Mouse (Mus musculus) CD4-positive, CD25-positive, alpha-beta regulatory T cell, adult 4 months (primary cell): ENCODE data around the gene Hoxa11. TPM values are rescaled to one million over a fixed set of nuclear protein-coding genes. Genes with fewer than 3 reads are reported as not detected.

Source experiments
- ATAC-seq: one replicate; pipeline ENCODE4 v1.8.0; 2017
- polyA plus RNA-seq, 2 experiments: library from polyadenylated mRNA; unstranded; fragments of 100-300 nt; shearing (Covaris generic); gene quantifications; one replicate each; pipeline ENCODE4 v1.2.1; 2017

Gene Hoxa11
- not detected for polyA plus RNA-seq

DNA sequence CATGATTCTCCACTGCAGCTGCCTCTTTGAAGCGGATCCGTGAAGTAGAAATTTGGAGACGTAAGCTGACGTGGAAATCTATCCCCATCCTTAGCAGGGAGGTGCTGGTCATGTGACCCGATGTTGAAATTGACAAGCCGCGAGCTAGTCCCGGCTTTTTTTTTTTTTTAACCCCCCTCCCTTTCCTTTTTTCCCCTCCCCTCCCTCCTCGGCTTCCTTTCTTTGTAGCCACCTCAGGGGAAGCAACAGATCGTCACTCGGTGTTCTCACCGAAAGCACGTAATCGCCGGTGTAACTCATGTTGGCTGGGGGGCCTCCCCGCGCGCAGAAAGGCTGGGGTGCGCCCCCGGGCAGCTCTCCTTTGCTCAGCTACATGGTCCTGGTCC, at the start of gene Hoxa11:
Gene Hoxa11, minus strand, starts transcription at position 54 of the 386 bp plus-strand sequence.
- ATAC-seq, result peak; percentile 41

DNA sequence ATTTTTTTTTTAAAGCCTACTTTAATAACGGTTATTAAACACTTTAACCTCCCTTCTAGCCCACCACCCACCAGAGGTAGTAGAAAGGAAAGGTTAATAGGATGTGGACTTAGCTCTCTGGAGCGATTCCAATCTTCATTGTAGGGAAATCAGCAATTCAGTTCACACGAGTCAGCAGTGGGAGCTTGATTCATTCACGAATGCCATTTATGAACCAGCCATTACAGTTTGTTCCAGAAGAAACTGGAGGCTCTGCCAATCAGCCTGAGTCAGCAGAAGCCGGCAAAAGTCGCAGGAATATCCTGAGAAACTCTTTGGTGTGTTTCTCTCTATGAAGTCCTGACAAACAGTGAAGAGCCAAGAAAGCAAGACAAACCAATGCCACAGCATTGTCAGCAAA, 49.0 kb upstream of the Hoxa11 start:
- ATAC-seq, result no peak

DNA sequence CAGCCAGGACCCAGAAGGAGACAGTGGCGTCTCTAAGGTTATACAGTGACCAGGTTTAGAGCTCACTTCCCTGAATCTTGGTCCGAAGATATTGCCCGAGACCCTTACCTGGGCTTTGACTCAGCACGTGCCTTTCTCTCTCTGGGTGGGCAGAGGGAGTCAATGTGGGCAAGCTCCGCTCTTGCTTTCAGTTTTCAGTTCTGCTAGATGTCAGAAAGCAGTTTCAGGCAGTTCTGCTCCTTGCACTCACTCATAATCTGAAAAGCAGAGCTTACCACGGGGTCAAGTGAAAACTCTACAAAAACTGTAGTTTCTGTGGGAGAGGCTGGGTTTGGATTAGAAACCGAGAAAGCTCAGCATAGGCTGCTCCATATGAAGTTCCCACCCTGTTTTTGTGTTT, 46.7 kb upstream of the Hoxa11 start:
- ATAC-seq, result no peak

DNA sequence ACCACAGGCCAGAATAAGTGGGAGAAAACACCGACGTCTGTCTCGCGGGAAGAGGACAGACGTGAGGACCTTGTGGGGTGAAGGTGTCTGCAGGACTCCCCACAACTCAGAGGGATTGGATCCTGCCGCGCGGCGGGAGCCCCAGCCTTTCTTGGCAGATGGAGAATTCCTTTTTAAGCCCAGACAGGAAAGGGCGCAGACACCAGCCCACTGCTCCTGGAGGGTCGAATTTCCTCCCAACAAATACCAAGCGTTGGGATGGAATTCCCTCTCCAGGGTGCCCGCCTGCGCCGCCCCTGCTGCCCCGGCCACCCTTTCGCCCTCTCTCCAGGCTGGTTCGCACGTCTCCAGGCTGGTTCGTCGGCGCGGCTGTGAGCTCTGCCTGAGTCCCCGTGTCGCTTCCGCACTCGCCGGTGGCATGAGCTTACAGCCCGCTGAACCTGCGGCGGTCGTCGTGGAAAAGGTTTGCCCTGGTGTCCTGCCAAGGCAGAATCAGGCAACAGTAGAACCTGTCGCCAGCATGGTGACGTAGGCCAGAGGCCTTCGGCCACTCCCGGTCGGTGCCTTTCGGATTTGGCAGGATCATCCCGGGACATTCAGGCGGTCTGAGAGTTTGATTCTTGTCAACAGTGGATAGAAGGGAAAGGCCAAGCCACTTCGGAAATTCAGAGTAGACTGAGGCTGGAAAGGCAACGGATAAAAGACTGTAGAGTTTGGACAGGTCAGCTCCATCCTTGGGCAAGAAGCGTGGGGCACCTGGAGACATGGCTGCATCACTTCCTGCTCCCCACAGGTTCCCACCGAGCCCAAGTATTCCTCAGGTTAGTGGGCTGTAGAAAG, 45.6 kb upstream of the Hoxa11 start:
- ATAC-seq, result no peak

DNA sequence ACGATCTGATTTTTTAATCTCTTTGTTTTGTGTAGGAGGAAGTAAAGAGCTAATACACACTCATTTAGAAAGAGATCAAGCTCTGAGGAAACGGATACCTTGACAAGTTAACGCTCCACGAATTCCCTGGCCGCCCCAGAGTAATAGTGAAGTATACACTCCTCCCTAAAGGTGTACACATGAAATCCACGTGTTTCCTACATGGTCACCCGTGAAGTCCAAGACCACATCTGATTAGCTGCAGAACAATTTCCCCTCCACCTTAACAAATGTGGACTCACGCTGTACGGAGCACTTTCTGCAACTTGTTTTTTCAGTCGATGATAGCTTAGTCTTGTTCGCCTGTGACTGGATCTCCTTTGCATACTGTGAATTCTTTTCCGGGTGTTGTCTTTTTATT, 44.6 kb upstream of the Hoxa11 start:
- no peak for ATAC-seq

DNA sequence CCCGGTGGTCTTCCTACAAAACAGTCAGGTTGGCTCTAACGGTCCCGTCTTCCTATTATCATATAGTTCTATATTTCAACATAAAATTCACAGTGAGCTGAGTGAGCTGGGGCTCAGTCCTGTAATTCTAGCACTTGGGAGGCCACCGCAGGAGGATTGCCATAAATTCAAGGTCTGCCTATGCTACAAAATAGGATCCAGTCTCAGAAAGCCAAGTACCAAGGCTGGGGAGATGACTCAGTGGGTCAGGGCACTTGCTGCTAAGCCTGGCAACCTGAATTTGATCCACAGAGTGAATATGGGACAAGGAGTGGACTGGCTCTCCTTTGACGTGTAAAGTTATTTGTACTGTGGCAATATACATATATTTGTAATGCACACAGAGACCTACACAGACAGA, 38.3 kb upstream of the Hoxa11 start:
- ATAC-seq, result no peak

DNA sequence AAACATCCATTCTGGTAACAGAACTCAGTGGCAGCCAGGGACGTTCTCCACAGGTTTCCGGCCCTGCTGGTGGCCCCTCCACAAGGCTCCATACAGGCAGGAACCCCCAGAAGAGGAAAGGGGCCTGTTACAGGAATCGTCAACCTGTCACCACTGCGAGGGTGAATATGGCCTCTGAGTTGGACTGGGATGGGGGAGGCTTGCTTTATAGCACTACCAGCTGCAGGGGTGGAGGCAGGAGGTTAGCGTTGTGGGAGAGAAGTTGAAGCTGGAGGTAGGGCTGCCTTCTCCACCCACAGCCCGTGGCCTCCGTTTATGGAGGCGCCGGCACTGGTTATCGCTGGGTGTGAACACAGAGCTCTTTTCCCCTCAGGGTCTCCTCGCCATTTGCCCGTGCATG, 35.5 kb upstream of the Hoxa11 start:
- ATAC-seq, result no peak

DNA sequence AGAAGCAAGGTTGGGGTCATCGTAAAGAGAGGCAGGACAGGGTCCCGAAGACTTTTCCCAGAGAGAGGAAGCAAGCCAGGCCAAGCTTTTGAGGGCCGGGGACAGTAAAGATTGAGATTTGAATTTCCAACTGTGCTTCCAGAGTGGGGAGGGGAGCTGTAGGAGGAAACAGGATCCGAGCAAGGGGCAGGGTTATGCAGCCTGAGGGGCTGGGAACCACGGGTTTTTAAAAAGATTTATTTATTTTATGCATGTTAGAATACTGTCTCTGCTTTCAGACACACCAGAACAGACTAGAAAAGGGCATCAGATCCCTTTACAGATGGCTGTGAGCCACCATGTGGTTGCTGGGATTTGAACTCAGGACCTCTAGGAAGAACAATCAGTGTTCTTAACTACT, 31.3 kb upstream of the Hoxa11 start:
- no peak for ATAC-seq

DNA sequence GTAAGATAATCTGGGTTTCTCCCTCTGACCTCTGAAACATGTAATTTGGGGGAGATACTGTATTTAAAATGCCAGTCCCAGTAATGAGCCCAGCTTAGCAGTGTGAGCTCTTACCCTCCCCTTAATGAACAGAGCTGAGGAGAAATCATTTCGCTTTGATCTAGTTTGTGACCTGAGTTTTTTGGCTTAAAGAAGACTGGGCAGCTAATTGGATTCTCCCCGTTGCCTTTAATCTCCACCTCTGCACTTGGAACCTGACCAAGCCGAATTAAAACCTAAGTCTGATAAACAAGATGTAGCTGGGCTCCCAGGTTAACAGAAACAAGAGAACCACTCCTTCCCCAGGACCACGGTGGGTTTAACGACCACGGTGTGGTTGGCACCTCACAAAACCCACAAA, 30.8 kb upstream of the Hoxa11 start:
- no peak for ATAC-seq

DNA sequence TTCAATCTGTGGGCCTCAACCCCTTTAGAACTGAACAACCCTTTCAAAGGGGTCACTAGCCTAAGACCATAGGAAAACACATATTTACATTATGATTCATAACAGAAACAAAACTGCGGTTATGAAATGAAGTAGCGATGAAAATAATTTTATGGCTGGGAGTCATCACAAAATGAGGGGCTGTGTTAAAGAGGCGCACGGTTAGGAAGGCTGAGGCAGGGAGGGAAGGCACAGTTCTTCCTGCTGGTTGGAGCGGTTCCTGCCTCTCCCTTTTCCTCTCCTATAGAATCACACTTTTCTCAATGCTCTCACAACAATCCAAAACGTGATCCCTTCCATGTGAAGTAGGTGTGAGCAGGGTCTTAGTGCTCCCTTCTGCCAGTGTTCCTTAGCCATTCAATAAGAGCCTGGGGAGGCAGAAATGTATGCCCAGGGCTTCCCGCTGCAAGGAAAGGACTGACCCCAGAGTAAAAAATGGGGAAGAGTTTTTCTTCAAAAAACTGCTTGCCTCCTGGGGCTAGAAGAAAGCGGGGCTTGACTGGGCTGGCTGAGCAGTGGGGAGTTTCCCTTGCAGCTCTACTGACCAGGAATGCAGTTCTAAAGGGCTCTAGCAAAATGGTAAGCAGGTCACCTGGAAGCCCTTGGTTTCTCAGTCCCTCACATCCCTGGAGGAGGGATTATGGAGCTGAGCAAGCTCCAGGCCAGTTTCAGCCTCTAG, 30.1 kb upstream of the Hoxa11 start:
- no peak for ATAC-seq

DNA sequence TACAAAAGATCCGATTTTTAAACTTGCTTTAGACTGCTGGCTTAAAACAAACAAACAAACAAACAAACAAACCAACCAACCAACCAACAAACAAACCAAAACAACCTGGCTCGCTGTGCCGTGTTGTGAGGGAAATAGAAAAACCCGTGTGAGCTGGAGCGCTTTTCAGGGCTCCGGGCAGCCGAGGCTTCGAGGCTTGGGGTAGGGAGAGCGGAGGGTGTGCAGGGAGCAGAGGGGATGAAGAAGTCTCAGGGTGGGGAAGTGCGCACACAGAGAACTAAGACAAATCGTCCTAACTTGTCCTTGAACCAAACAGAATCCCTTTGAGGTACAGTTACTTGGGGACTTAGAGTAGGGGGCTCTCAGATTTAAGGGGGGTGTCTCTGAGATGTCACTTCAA, 29.0 kb upstream of the Hoxa11 start:
- ATAC-seq, result no peak

DNA sequence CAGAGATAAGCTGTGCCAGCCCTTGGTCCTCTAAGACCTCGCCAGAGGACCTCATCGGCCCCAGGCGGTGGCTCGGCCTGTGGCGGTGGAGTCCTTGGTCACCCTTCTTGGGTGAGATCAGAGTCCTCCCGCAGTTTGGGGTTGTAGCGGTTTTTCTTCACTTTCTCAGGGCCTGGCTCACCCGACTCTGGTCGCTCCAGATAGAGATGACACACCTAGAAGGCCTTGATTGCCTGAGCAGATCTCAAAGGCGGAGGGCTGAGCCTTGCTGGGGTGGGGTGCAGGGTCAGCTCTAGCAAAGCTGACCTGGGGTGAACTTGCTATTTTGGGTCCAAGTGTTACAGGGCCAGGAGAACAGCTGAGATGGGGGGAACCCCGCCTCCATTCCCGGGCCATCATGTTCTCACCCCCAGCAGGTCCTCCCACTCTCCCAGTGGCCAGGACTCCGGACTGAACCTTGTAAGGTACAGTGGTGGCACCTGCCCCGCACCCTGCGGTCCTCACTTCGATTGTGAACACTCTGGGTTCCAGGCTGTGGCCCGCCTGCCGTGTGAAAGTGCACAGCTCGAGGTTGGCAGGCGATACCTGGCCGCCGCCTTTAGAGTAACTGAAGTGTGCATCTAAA, 28.2 kb upstream of the Hoxa11 start:
- ATAC-seq, result no peak

DNA sequence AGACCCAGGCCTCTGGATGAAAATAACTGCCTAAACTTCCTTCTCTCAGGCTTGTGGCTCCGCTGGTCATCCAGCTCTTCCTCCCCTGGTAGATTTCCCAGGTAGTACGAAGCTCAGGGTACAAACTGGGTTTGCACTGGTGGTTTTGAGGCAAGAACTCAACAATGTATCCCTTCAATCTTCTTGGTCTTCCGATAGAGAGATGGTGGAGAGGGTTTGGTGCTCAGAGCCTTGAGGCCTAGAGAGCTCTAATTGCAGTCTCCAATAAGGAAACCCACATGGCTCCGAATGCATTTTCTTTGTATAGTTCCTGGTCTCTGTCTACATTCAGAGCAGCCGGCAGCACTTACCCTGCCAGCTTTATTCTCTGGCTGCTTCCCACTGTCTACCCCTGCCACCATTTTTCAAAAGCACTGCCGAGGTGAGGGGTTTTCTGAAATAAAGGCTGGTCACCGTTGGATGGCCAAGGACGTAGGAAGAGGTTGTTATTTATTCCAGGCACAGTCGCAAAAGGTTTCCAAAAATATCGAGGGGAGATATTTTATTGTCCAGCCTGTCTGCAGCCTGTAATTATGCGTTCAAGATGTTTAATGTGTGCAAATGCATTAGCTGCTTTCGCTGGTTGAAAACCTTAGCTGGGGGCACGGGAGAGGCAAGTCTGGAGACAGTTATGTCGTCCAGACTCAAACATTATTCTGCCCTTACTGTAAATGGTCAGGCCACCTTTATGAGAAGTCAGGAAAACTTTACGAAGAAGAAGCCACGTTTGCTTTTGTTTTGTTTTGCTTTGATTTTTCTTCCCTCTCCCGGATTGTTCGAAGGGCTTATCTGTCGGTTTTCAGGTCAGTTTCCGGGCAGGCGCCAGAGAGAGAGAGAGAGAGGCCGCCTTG, 27.4 kb upstream of the Hoxa11 start:
- ATAC-seq, result no peak

DNA sequence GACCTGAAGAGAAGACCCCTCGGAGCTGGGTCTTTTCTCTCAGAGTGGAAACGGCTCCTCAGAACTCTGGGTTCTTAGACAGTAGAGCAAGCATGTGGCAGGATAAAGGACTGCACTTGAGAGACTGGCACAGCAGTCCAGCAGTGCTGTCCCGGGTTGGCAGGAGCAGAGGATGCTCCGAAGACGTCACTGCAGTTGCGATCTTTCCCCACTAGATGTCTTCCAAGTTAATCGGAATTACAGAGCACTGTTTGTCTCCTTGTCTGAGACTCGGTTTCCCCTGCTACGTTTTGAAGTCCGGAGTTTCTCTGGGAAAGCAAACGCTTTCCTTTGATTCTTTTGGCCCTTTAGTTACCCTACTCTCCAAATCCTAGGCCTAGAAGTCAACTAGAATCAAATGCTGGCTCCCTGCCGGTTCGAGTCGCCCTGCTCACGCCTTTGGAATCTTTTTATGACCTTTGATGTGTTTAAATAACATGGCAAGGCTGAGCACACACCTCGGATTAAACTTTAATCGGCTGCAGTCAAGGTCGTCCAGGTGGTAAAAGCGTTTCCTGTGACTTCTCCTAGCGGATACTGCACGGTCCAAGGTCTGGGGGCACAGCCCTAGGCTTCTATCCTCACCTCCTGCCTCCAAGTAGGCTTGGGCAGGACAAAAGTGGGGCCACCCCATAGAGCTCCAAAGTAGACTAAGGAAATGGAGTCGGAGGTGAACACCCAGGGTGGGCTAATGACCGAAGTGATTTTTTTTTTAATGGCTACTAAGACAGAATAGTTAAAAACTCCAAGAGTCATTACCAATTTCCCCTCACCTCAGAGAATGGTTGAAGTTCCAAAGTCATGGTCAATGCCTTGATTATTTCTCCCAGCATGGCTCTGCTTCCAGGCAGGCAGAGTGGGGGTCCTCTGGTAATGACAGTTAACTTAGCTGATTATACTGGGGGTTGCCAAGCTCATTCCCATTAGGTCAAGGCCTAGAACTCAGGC, 25.2 kb upstream of the Hoxa11 start:
- peak; percentile 78 for ATAC-seq

DNA sequence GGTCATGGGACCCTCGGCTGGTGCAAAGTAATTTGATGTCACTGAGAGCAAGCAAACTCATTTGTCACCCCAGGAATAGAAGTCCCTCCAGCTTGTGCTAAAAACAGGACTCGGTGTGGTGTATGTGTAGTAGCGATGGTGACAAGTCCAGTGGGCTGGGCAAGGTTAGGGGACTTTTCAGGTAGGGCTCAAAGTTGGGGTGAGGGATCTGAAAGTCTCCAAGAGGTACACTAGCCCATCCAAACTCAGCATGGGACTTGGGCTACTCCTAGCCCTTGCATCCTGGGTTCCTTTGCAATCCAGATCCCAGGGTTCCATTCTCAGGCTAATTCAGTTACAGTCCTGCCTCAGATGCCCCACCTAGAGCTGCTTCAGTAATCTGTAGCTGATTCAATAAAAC, 23.1 kb upstream of the Hoxa11 start:
- ATAC-seq, result no peak

DNA sequence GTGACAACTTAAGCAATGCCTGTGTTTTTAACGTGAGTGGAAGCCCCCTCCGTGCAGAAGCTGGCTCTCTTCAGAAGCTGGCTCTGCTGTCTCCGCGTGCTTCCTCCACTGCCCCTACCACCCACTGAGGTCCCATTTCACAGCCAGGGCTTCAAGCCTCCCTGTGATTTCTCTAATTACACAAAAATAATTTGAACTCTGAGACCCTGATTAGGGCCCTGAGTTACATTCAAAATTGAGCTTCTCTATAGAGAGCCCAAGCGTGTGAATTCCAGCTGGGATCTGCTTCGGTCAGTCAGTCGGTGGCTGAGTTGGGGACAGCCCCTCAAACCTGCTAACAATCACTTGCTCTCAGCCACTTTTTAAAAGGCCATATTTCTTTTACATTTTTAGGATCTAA, 22.7 kb upstream of the Hoxa11 start:
- no peak for ATAC-seq

DNA sequence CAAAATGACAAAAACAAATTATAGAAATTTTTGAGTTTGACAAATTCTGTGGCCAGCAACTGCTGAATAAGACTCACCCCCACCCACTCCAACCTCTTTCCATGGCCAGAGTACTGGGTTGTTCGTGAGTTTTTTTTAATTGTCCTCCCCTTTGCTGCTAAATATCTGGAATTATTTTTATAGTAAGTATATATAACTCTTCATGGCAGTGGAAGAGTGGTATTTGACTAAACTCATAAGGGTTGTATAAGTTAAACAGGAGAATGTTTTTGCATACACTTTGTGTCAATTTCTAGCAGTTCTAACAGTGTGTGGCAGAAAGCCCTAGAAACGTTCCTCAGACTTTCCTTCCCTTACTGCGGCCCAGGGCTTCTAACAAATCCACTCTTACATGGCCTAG, 22.1 kb upstream of the Hoxa11 start:
- ATAC-seq, result no peak

DNA sequence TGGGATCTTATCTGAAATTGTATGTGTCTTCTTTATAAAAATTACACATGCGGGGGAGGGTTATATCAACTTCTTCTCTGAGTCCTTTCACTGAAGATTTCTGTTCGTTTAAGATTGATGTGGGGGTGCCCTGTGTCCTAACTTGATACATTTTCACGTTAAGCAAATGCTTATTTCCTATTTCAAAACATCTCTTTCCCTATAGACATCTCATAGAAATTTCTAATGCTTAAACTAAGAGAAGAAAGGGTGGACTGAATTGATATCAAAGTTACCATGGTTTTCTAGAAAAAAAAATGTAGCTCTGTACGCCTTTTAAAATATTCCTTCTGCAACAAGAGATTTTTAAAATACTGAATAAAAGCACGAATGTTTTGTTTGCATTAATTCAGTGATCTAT, 21.6 kb upstream of the Hoxa11 start:
- ATAC-seq, result no peak

DNA sequence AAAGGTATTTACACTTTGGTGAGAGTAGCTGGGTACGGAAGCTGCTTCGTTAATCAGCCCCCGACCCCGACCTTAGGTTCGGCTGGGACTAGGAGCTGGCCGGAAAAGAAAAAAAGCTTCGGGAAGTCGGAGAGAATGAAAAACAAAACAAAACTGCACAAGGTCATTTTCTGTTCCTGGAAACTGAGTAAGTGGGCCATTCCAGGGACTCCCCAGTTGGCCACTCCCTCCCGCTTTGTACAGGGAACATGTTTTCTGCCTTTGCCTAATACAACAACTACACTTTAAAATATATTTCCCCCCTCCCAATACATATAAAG, 21.0 kb upstream of the Hoxa11 start:
- no peak for ATAC-seq

DNA sequence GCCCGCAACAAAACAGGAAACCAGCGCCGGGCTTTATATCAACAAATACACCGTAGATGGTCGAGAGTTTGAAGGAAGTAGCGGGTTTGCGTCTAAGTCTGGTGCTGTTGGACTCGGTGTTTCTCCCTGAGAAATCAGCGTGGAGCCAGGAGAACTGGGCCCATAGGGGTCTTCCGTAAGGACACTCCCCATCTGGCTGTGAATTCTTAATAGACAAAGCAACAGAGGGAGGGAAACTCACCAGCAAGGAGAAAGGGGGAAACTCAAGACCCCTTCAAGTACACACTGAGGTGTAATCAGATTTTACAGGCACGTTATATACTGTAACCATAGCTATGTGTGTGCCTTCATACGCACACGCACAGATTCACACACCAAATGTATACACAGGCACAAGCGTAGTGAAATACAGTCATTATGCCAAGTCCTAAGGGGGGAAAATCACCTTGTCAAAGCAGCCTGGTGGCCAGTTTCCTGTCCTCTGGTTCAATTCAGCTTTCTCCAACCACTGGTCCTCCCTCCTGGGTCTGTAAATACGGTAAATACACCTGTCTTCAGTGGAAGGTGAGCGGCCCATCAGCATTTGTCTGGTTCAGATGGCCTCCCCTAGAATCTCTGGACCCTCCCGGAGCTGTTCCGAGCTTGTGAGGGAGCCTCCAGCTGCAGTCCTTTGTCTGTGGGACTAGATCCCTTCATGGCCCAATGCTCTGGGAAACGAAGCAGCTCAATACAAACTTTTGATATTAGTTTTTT, 20.5 kb upstream of the Hoxa11 start:
- no peak for ATAC-seq
